Mouse (Mus musculus) liver, embryonic 14.5 days (tissue): ENCODE results near the gene Ephb1. TPM values are rescaled to one million over a fixed set of nuclear protein-coding genes. Genes with fewer than 3 reads are reported as not detected.

Experiments used
- ATAC-seq: fragments of 200-750 bp; cut with Nextera tagmentation; 2 replicates; pipeline ENCODE4 v1.8.0; 2017; ENCODE audit warnings: moderate number of reproducible peaks, mild to moderate bottlenecking, moderate library complexity; ENCODE audit not compliant: insufficient read depth
- DNase-seq, 3 experiments: peaks; one replicate each; pipeline ENCODE4 v3.0.0-alpha.2; 2012 to 2013; ENCODE audit warnings: low read depth in 3 of 3, low spot score in 3 of 3
- H3K27ac ChIP-seq: fragments of 300-500 bp; sonication (generic); 2 replicates; pipeline ENCODE4 v1.5.1; 2014; ENCODE audit warnings: moderate library complexity, mild to moderate bottlenecking, control low read depth, inconsistent platforms
- H3K27me3 ChIP-seq: fragments of 300-500 bp; sonication (generic); 2 replicates; pipeline ENCODE4 v1.6.1; 2014; ENCODE audit warnings: mild to moderate bottlenecking, low read length, moderate library complexity; ENCODE audit not compliant: control insufficient read depth, insufficient read depth
- H3K36me3 ChIP-seq: fragments of 300-500 bp; sonication (generic); replicated peaks from 2 replicates; pipeline ENCODE4 v1.6.1; 2014; ENCODE audit warnings: low read depth; ENCODE audit not compliant: control insufficient read depth, insufficient read depth
- H3K4me1 ChIP-seq, 2 experiments: fragments of 200-500 bp in 1 of 2; fragments of 300-500 bp in 1 of 2; sonication (generic) in 1 of 2; replicated peaks; 2 replicates each; pipeline ENCODE4 v1.6.1; 2012 to 2014; ENCODE audit warnings: antibody characterized with exemption in 1 of 2, inconsistent platforms in 1 of 2, low read length in 1 of 2; ENCODE audit not compliant: control insufficient read depth in 2 of 2, insufficient read depth in 2 of 2
- H3K4me2 ChIP-seq: fragments of 300-500 bp; sonication (generic); 2 replicates; pipeline ENCODE4 v1.6.1; 2014; ENCODE audit warnings: low read depth, mild to moderate bottlenecking, control low read depth, moderate library complexity
- H3K4me3 ChIP-seq, 2 experiments: fragments of 200-500 bp in 1 of 2; fragments of 300-500 bp in 1 of 2; sonication (generic) in 1 of 2; 2 replicates each; pipeline ENCODE4 v1.5.1; 2012 to 2014; ENCODE audit warnings: low read depth in 2 of 2, low read length in 2 of 2, mild to moderate bottlenecking in 2 of 2, control low read depth in 1 of 2, inconsistent platforms in 1 of 2, moderate library complexity in 1 of 2; ENCODE audit not compliant: insufficient read depth in 1 of 2
- H3K9ac ChIP-seq: fragments of 300-500 bp; sonication (generic); replicated peaks from 2 replicates; pipeline ENCODE4 v1.6.1; 2014; ENCODE audit warnings: mild to moderate bottlenecking, control low read depth, moderate library complexity
- H3K9me3 ChIP-seq: fragments of 300-500 bp; sonication (generic); 2 replicates; pipeline ENCODE4 v1.6.1; 2016; ENCODE audit warnings: low read length, mixed read lengths; ENCODE audit not compliant: control insufficient read depth
- CTCF ChIP-seq: IDR thresholded peaks from 2 replicates; pipeline ENCODE4 v1.5.1; 2016; ENCODE audit warnings: antibody characterized with exemption, low read depth, control low read depth
- EP300 ChIP-seq: IDR thresholded peaks from 2 replicates; pipeline ENCODE4 v1.6.1; 2016; ENCODE audit warnings: antibody characterized with exemption, low read depth
- WGBS: fragments of 180-500 bp; shearing (Covaris S2); extraction: QIAGEN DNeasy Blood & Tissue Kit; methylation state at CpG from one replicate; pipeline ENCODE4 v1.1.7; 2014; ENCODE audit not compliant: insufficient replicate concordance; 5-methylcytosine and 5-hydroxymethylcytosine counted together
- polyA plus RNA-seq, 2 experiments: library from polyadenylated mRNA; depleted of rRNA in 1 of 2; stranded (reverse) in 1 of 2; unstranded in 1 of 2; fragments of >200 nt; fragmentation: Nextera tagmentation in 1 of 2; extraction: Ambion mirVana in 1 of 2; gene quantifications; 2 replicates each; pipeline versions ENCODE4 v1.2.1 to v1.2.3; 2012 to 2014

The Ephb1 gene
- polyA plus RNA-seq, 2 experiments: 0.25 to 0.29 TPM

DNA sequence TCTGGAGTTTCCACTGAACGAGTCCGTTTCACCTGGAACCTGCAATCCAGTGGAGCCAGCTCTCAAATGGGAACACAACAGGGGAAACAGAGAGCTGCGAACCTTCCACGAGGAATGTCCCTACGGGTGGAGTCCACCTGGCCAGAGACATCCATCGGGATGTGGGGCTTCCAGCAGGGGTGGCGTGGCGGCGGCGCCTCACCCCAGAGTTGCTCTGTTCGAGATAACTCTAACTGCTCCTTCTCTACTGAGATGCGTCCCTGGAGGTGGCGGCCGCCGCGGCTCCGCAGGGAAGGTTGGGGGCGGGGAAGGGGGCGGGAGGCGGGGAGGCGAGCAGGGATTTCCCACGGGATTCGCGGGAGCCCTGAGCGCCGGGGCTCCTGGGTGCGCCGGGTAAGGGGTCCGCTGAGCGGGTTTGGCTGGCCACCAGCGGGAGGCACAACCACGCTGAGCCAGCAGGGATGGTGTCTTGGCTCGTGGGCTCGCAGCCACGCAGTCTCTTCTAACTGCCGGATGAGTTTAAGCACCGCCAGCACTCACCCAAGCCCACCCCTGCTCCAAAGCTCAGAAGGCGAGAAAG lies 1.3 kb downstream of the Ephb1 start:
- Histone ChIP-seq H3K27me3 (peaks cover 32% of the 10 kb centered on the region), H3K4me2 (no peak overlapping the region), H3K27ac (no peak overlapping the region), H3K4me3 (no peak overlapping the region), H3K36me3 (no peaks in the 10 kb centered on the region), H3K9me3 (no peaks in the 10 kb centered on the region), H3K4me1 (no peaks in the 10 kb centered on the region), H3K9ac (no peak overlapping the region)
- no peak for ATAC-seq
- DNase-seq: no peak
- TF ChIP-seq CTCF: no peak
- no peak for TF ChIP-seq EP300
- WGBS: 2% methylated on average over 36 of the region's 38 CpGs

DNA sequence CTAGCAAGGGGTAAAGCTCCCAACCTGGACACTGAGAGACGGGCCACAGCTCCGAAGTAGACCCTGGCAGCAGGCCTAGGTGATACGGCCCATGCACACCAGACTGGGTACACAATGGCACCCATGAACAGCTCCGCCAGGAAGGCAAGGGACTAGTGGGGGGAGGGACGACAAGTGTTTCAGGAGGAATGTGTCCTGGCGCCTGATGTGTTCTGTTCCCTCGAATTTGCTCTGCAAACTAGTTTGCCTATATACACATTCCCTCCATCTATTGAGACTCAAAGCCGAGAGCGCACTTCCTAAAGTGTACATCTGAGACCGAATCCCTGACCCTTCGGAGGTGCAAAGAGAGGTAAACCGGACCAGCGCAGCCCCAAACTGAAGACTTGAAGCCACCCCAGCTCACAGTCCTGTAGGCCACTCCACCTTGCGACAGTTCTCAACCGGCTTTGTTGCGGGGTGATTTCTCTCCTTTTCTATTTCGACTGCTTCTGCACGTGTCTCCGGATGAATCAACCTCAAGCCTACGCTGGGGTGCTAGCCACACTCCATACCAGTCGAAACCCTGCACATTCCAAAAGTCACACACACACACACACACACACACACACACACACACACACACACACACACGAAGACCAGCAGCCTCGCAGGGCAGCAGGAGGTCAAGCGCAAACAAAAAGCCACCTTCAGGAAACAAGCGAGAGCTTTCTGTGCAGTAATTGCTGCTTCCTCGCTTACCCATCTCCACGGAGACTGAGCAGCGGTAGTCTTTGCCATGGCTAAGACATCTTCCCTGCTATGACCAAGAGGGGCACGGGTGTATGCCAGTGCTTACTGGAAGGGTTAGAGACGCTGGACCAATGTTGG lies 2.1 kb downstream of the Ephb1 start:
- Histone ChIP-seq H3K9me3 (no peaks in the 10 kb centered on the region), H3K9ac (no peak overlapping the region), H3K4me3 (no peak overlapping the region), H3K4me2 (no peak overlapping the region), H3K4me1 (no peaks in the 10 kb centered on the region), H3K27me3 (peaks cover 32% of the 10 kb centered on the region), H3K36me3 (no peaks in the 10 kb centered on the region), H3K27ac (no peak overlapping the region)
- no peak for DNase-seq
- WGBS: 8% methylated on average over 30 of the region's 30 CpGs
- TF ChIP-seq CTCF (no peak), EP300 (no peak)
- ATAC-seq: no peak

DNA sequence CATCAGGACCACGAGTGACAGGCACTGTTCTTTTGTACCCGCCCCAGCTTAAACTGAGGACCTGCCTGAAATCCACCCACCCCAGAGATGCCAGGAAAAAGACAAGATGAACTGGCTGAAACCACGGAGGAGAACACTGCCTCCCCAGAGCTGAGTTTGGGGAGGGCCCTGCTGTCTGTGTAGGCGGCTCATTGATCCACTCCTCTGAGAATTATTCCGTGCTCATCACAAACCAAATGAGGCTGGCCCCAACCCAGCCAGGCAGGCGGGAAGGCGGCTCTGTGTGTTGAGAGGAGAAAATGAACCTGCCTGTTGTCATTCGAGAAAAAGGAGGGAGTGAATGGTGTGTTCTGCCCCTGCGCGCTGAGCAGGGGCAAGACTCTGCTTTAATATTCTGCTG lies 2.8 kb downstream of the Ephb1 start:
- Histone ChIP-seq H3K36me3 (no peaks in the 10 kb centered on the region), H3K9ac (no peak overlapping the region), H3K4me2 (no peak overlapping the region), H3K4me1 (no peaks in the 10 kb centered on the region), H3K4me3 (no peak overlapping the region), H3K27me3 (peaks cover 32% of the 10 kb centered on the region), H3K9me3 (no peaks in the 10 kb centered on the region), H3K27ac (no peak overlapping the region)
- WGBS: 10% methylated on average over 10 of the region's 10 CpGs
- DNase-seq (no peak), ATAC-seq (no peak)
- TF ChIP-seq CTCF (no peak), EP300 (no peak)

DNA sequence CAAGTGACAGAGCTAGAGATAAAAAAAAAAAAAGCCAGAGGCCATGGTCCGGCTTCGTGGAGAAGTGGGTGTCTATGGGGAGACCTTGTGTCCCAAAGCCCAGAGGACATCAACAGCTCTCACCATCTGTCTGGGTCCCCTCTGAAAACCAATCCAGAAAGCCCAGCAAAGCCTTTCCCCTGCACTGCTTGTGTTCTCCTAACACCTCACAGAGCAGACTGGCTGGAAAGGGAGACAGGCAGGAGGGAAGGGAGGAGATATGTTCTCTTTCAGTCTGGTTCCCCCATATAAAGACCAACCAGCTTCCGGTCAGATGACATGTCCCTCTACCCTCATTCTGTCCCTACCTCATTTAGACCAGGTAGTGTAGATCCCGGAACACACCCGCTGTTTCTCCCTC lies 3.3 kb downstream of the Ephb1 start:
- no peak overlapping the region for H3K4me2 ChIP-seq
- no peak for TF ChIP-seq CTCF
- no peak for TF ChIP-seq EP300
- peaks cover 32% of the 10 kb centered on the region for H3K27me3 ChIP-seq
- DNase-seq (no peak), ATAC-seq (no peak)
- H3K27ac ChIP-seq: no peak overlapping the region
- H3K9me3 ChIP-seq: no peaks in the 10 kb centered on the region
- H3K4me3 ChIP-seq: no peak overlapping the region
- WGBS: 29% methylated on average over 5 of the region's 5 CpGs
- H3K36me3 ChIP-seq: no peaks in the 10 kb centered on the region
- H3K4me1 ChIP-seq: no peaks in the 10 kb centered on the region
- H3K9ac ChIP-seq: no peak overlapping the region

DNA sequence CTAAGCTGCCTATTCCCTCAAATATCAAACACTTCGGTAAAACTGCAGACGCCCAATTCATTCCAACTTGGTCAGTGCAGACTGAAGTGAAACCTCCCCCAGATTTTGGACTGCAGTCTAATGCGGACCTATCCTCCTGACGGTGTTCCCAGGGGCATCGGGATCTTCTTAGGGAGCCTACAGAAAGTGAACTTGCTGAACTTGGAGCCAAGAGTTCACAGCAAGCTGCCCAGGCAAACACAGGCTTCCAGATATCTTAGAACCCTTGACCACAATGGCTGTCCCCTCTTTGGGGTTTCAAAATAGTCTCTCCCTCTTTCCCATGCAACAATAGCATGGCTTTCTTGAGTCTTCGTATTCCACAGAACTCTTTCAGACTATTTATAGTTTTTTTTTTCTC lies 3.8 kb downstream of the Ephb1 start:
- no peak overlapping the region for H3K4me2 ChIP-seq
- no peaks in the 10 kb centered on the region for H3K4me1 ChIP-seq
- H3K9ac ChIP-seq: no peak overlapping the region
- no peak for ATAC-seq
- TF ChIP-seq CTCF: no peak
- TF ChIP-seq EP300: no peak
- no peak overlapping the region for H3K27ac ChIP-seq
- DNase-seq: no peak
- peaks cover 32% of the 10 kb centered on the region for H3K27me3 ChIP-seq
- WGBS: 60% methylated on average over 6 of the region's 6 CpGs
- no peak overlapping the region for H3K4me3 ChIP-seq
- no peaks in the 10 kb centered on the region for H3K9me3 ChIP-seq
- H3K36me3 ChIP-seq: no peaks in the 10 kb centered on the region
